Mouse (Mus musculus): ENCODE results near the gene Ifnz.
"Not testable (repeated sequence)": the region's sequence is repeated elsewhere in the genome, so short reads cannot be mapped to it uniquely, and the experiment has no call there.

Gene Ifnz

GRCm38 (mm10) chr4:88781831-88782230 lies at the start of gene Ifnz:
Gene Ifnz, plus strand, starts transcription at chr4:88782131.
- DNase-seq (ENCODE audit: low read depth) = not testable (repeated sequence)

GRCm38 (mm10) chr4:88738480-88738879 lies 43.5 kb upstream of the Ifnz start:
- peak; percentile 76 for DNase-seq (ENCODE audit: low read depth)

- DNase-seq (ENCODE audit: low read depth) = peak; percentile 65
Measured at GRCm38 (mm10) chr4:88739036-88739435, 42.9 kb upstream of the Ifnz start.

- no peak for DNase-seq (ENCODE audit: low read depth)
Measured at GRCm38 (mm10) chr4:88741426-88741825, 40.5 kb upstream of the Ifnz start.

GRCm38 (mm10) chr4:88742771-88743371 lies 39.1 kb upstream of the Ifnz start:
- DNase-seq (ENCODE audit: low read depth) = peak; percentile 52

- DNase-seq (ENCODE audit: low read depth) = peak; percentile 57
Measured at GRCm38 (mm10) chr4:88744207-88744606, 37.7 kb upstream of the Ifnz start.

- no peak for DNase-seq (ENCODE audit: low read depth)
Measured at GRCm38 (mm10) chr4:88749926-88750325, 32.0 kb upstream of the Ifnz start.

GRCm38 (mm10) chr4:88754818-88755340 lies 27.1 kb upstream of the Ifnz start, which contains the start of gene Gm13271:
Gene Gm13271, plus strand, starts transcription at chr4:88754868.
- DNase-seq (ENCODE audit: low read depth) = not testable (repeated sequence)

- DNase-seq (ENCODE audit: low read depth) = peak; percentile 55
Measured at GRCm38 (mm10) chr4:88756581-88757513, 25.1 kb upstream of the Ifnz start.

GRCm38 (mm10) chr4:88757628-88758031 lies 24.3 kb upstream of the Ifnz start:
- DNase-seq (ENCODE audit: low read depth) = peak; percentile 89

- DNase-seq (ENCODE audit: low read depth) = not testable (repeated sequence)
Measured at GRCm38 (mm10) chr4:88758751-88759150, 23.2 kb upstream of the Ifnz start.

GRCm38 (mm10) chr4:88759610-88760268 lies 22.2 kb upstream of the Ifnz start, which contains the start of gene Gm13283:
Gene Gm13283, plus strand, starts transcription at chr4:88760119.
- peak; percentile 67 for DNase-seq (ENCODE audit: low read depth)

GRCm38 (mm10) chr4:88760431-88760830 lies 21.5 kb upstream of the Ifnz start:
- DNase-seq (ENCODE audit: low read depth) = peak; percentile 88

GRCm38 (mm10) chr4:88761776-88762175 lies 20.2 kb upstream of the Ifnz start:
- DNase-seq (ENCODE audit: low read depth) = not testable (repeated sequence)

GRCm38 (mm10) chr4:88762341-88762740 lies 19.6 kb upstream of the Ifnz start:
- not testable (repeated sequence) for DNase-seq (ENCODE audit: low read depth)

- peak; percentile 88 for DNase-seq (ENCODE audit: low read depth)
Measured at GRCm38 (mm10) chr4:88763384-88764018, 18.4 kb upstream of the Ifnz start.

GRCm38 (mm10) chr4:88773534-88773933 lies 8.4 kb upstream of the Ifnz start, which contains the start of gene Gm13290:
Gene Gm13290, plus strand, starts transcription at chr4:88773834.
- DNase-seq (ENCODE audit: low read depth) = not testable (repeated sequence)

- DNase-seq (ENCODE audit: low read depth) = not testable (repeated sequence)
Measured at GRCm38 (mm10) chr4:88776622-88777021, 5.3 kb upstream of the Ifnz start, which contains the start of gene Gm13289. Gene Gm13289, plus strand, starts transcription at chr4:88776922.

GRCm38 (mm10) chr4:88779550-88779949 lies 2.4 kb upstream of the Ifnz start, which contains the start of gene Gm13272:
Gene Gm13272, plus strand, starts transcription at chr4:88779850.
- DNase-seq (ENCODE audit: low read depth) = not testable (repeated sequence)

- not testable (repeated sequence) for DNase-seq (ENCODE audit: low read depth)
Measured at GRCm38 (mm10) chr4:88780320-88780719, 1.6 kb upstream of the Ifnz start.

- DNase-seq (ENCODE audit: low read depth) = not testable (repeated sequence)
Measured at GRCm38 (mm10) chr4:88782335-88782734, 404 bp downstream of the Ifnz start.
